Mouse (Mus musculus) right cerebral cortex, postnatal 14 days (tissue): ENCODE data around the gene Dnah7a.
"Not testable (repeated sequence)": the region's sequence is repeated elsewhere in the genome, so short reads cannot be mapped to it uniquely, and the experiment has no call there.

Experiments used
- DNase-seq: peaks from one replicate; pipeline ENCODE4 v3.0.0; 2022

Gene Dnah7a

DNA sequence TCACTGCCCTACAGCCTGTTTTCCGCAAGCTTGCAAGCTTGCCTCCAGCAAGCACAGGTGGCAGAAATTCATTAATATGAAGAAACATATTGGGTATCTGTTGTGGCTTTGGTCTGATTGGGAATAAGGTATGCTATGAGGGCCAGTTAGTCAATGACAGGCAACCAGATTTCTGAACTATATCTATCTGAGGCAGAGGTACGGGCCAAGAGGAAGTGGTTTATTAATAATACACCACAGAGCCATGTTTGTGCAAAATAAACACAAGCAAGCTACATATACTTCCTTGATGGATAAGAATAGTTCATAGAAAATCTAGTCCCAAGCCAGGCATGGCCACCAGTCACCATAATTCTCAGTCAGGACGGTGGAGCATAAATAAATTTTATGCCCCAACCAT, 328.9 kb downstream of the Dnah7a start:
- DNase-seq: no peak

DNA sequence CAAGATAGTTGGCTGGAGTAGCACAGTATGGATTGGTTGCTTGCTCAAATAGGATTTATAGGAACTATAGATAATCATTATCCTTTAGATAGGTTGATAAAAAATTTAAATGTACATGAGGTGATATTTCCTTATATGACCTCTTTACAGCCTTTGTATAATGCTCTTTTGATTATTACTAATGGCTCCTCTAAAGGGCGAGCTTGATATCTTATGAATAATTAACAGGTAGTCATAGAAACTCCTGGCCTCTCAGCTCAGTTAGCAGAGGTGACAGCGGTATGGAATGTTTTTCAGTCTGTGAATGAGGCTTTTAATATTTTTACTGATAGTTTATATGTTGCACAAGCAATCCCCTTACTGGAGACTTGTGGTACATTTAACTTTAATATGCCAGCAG, 330.6 kb downstream of the Dnah7a start:
- not testable (repeated sequence) for DNase-seq

- DNase-seq: no peak
These were observed 347.6 kb downstream of the Dnah7a start for GRCm38 (mm10) chr1:53358988-53359387.

GRCm38 (mm10) chr1:53352327-53353261, 354.0 kb downstream of the Dnah7a start, which contains the start of the genes Asdurf, Gm28551 and Asnsd1:
Gene Asdurf, minus strand, starts transcription at chr1:53352619.
Gene Gm28551, minus strand, starts transcription at chr1:53352667.
Gene Asnsd1, minus strand, starts transcription at chr1:53352752.
- DNase-seq: peak; percentile 94
